Mouse (Mus musculus): Measurements from ENCODE around the gene Rufy4. TPM values are rescaled to one million over a fixed set of nuclear protein-coding genes. Genes with fewer than 3 reads are reported as not detected.

Rufy4 gene
- polyA plus RNA-seq, 1 experiment from 2014 or later = 0.17 TPM

- H3K9ac ChIP-seq = no peak overlapping the region
- H3K36me3 ChIP-seq = no peaks in the 10 kb centered on the region
- H3K4me2 ChIP-seq = no peak overlapping the region
- H3K27me3 ChIP-seq = no peaks in the 10 kb centered on the region
- H3K4me1 ChIP-seq = peaks cover 52% of the 10 kb centered on the region
- no peak overlapping the region for H3K27ac ChIP-seq
- no peaks in the 10 kb centered on the region for H3K9me3 ChIP-seq (replicated peaks)
- 65% methylated on average over 2 of the region's 2 CpGs for WGBS
- H3K4me3 ChIP-seq (replicated peaks) = no peak overlapping the region
- ATAC-seq (replicated peaks; ENCODE audit: low FRiP score) = no peak
Measured at GRCm38 (mm10) chr1:74109670-74110069, 15.7 kb upstream of the Rufy4 start.

- 21% methylated on average over 8 of the region's 8 CpGs for WGBS
- ATAC-seq (replicated peaks; ENCODE audit: low FRiP score) = peak; percentile 65
Measured at GRCm38 (mm10) chr1:74110932-74111695, 14.2 kb upstream of the Rufy4 start.

GRCm38 (mm10) chr1:74111696-74112030, 13.7 kb upstream of the Rufy4 start:
- Histone ChIP-seq H3K4me3 (replicated peaks) (no peak overlapping the region), H3K4me2 (0 out of 2 replicates have a peak overlapping the region, but pooled peaks have one; percentile 22), H3K27ac (peak overlapping the region; percentile 70), H3K27me3 (no peaks in the 10 kb centered on the region), H3K36me3 (no peaks in the 10 kb centered on the region), H3K9me3 (replicated peaks) (no peaks in the 10 kb centered on the region), H3K4me1 (peaks cover 42% of the 10 kb centered on the region), H3K9ac (no peak overlapping the region)
- WGBS = 40% methylated on average over 6 of the region's 6 CpGs
- peak; percentile 53 for ATAC-seq (replicated peaks; ENCODE audit: low FRiP score)

More at GRCm38 (mm10) chr1:74110932-74111695, 14.2 kb upstream of the Rufy4 start:
- H3K4me2 ChIP-seq = 0 out of 2 replicates have a peak overlapping the region, but pooled peaks have one; percentile 22
- H3K27ac ChIP-seq = peak overlapping the region; percentile 70
- no peak overlapping the region for H3K4me3 ChIP-seq (replicated peaks)
- H3K9ac ChIP-seq = no peak overlapping the region
- no peaks in the 10 kb centered on the region for H3K36me3 ChIP-seq
- H3K9me3 ChIP-seq (replicated peaks) = no peaks in the 10 kb centered on the region
- H3K27me3 ChIP-seq = no peaks in the 10 kb centered on the region
- peaks cover 48% of the 10 kb centered on the region for H3K4me1 ChIP-seq

- Histone ChIP-seq H3K4me1 (peaks cover 31% of the 10 kb centered on the region), H3K4me2 (no peak overlapping the region), H3K4me3 (replicated peaks) (no peak overlapping the region), H3K36me3 (no peaks in the 10 kb centered on the region), H3K9ac (no peak overlapping the region), H3K9me3 (replicated peaks) (no peaks in the 10 kb centered on the region), H3K27ac (0 out of 2 replicates have a peak overlapping the region, but pooled peaks have one; percentile 13), H3K27me3 (no peaks in the 10 kb centered on the region)
- no peak for ATAC-seq (replicated peaks; ENCODE audit: low FRiP score)
- 35% methylated on average over 3 of the region's 3 CpGs for WGBS
Measured at GRCm38 (mm10) chr1:74113071-74113470, 12.3 kb upstream of the Rufy4 start.

GRCm38 (mm10) chr1:74117876-74118275, 7.5 kb upstream of the Rufy4 start:
- H3K9ac ChIP-seq = no peak overlapping the region
- H3K4me2 ChIP-seq = no peak overlapping the region
- peaks cover 18% of the 10 kb centered on the region for H3K4me1 ChIP-seq
- no peak overlapping the region for H3K27ac ChIP-seq
- peaks cover 17% of the 10 kb centered on the region; the same call in 1 of the 2 replicates for H3K27me3 ChIP-seq
- H3K36me3 ChIP-seq = no peaks in the 10 kb centered on the region
- H3K9me3 ChIP-seq (replicated peaks) = no peaks in the 10 kb centered on the region
- H3K4me3 ChIP-seq (replicated peaks) = no peak overlapping the region
- WGBS = 90% methylated on average over 6 of the region's 6 CpGs
- no peak for ATAC-seq (replicated peaks; ENCODE audit: low FRiP score)

GRCm38 (mm10) chr1:74119115-74119514, 6.2 kb upstream of the Rufy4 start:
- Histone ChIP-seq H3K4me1 (peaks cover 21% of the 10 kb centered on the region), H3K9ac (no peak overlapping the region), H3K4me3 (replicated peaks) (no peak overlapping the region), H3K27ac (no peak overlapping the region), H3K27me3 (peaks cover 29% of the 10 kb centered on the region), H3K4me2 (no peak overlapping the region), H3K9me3 (replicated peaks) (no peaks in the 10 kb centered on the region), H3K36me3 (no peaks in the 10 kb centered on the region)
- ATAC-seq (replicated peaks; ENCODE audit: low FRiP score) = no peak
- WGBS = 93% methylated on average over 1 of the region's 1 CpGs

GRCm38 (mm10) chr1:74121138-74121537, 4.2 kb upstream of the Rufy4 start:
- Histone ChIP-seq H3K4me3 (replicated peaks) (no peak overlapping the region), H3K4me1 (peaks cover 31% of the 10 kb centered on the region), H3K4me2 (no peak overlapping the region), H3K27me3 (peaks cover 35% of the 10 kb centered on the region), H3K27ac (no peak overlapping the region), H3K9me3 (replicated peaks) (no peaks in the 10 kb centered on the region), H3K36me3 (no peaks in the 10 kb centered on the region), H3K9ac (no peak overlapping the region)
- 82% methylated on average over 7 of the region's 7 CpGs for WGBS
- no peak for ATAC-seq (replicated peaks; ENCODE audit: low FRiP score)

GRCm38 (mm10) chr1:74121821-74122576, 3.3 kb upstream of the Rufy4 start:
- no peak overlapping the region for H3K9ac ChIP-seq
- H3K27me3 ChIP-seq = peaks cover 37% of the 10 kb centered on the region
- H3K4me1 ChIP-seq = peaks cover 31% of the 10 kb centered on the region
- no peak overlapping the region for H3K4me3 ChIP-seq (replicated peaks)
- H3K9me3 ChIP-seq (replicated peaks) = no peaks in the 10 kb centered on the region
- no peaks in the 10 kb centered on the region for H3K36me3 ChIP-seq
- no peak for ATAC-seq (replicated peaks; ENCODE audit: low FRiP score)
- WGBS = 40% methylated on average over 9 of the region's 9 CpGs
- no peak overlapping the region for H3K27ac ChIP-seq
- no peak overlapping the region for H3K4me2 ChIP-seq

GRCm38 (mm10) chr1:74123215-74123614, 2.1 kb upstream of the Rufy4 start:
- WGBS = 69% methylated on average over 8 of the region's 8 CpGs
- no peak for ATAC-seq (replicated peaks; ENCODE audit: low FRiP score)
- H3K36me3 ChIP-seq = no peaks in the 10 kb centered on the region
- H3K9ac ChIP-seq = no peak overlapping the region
- peaks cover 31% of the 10 kb centered on the region for H3K4me1 ChIP-seq
- no peaks in the 10 kb centered on the region for H3K9me3 ChIP-seq (replicated peaks)
- peaks cover 43% of the 10 kb centered on the region for H3K27me3 ChIP-seq
- no peak overlapping the region for H3K27ac ChIP-seq
- H3K4me3 ChIP-seq (replicated peaks) = no peak overlapping the region
- H3K4me2 ChIP-seq = 0 out of 2 replicates have a peak overlapping the region, but pooled peaks have one; percentile 97

- peak; percentile 66 for ATAC-seq (replicated peaks; ENCODE audit: low FRiP score)
- Histone ChIP-seq H3K4me2 (peak within 1 kb of the TSS; percentile 97), H3K27ac (no peak within 1 kb of the TSS), H3K4me3 (replicated peaks) (peak within 1 kb of the TSS; percentile 54), H3K9ac (peak within 1 kb of the TSS; percentile 55), H3K9me3 (replicated peaks) (no peaks in the 10 kb centered on the region), H3K4me1 (peaks cover 33% of the 10 kb centered on the region), H3K36me3 (no peaks in the 10 kb centered on the region), H3K27me3 (peaks cover 42% of the 10 kb centered on the region)
- 1% methylated on average over 60 of the region's 84 CpGs for WGBS
Measured at GRCm38 (mm10) chr1:74124021-74124981, 1.0 kb upstream of the Rufy4 start, which contains the start of gene Tns1. Gene Tns1, minus strand, starts transcription at chr1:74124449.

- Histone ChIP-seq H3K4me1 (0 out of 2 replicates have a peak, but pooled peaks cover 2% of the 10 kb centered on the region), H3K27me3 (peaks cover 9% of the 10 kb centered on the region; the same call in 1 of the 2 replicates), H3K9me3 (replicated peaks) (no peaks in the 10 kb centered on the region), H3K4me2 (no peak overlapping the region), H3K4me3 (replicated peaks) (no peak overlapping the region), H3K36me3 (no peaks in the 10 kb centered on the region), H3K27ac (no peak overlapping the region), H3K9ac (no peak overlapping the region)
- no peak for ATAC-seq (replicated peaks; ENCODE audit: low FRiP score)
- 80% methylated on average over 8 of the region's 8 CpGs for WGBS
Measured at GRCm38 (mm10) chr1:74130883-74131659, 5.7 kb downstream of the Rufy4 start.
